Mouse (Mus musculus) spleen, adult 18-20 months (tissue): ENCODE data around the gene Srsf4.

Source experiments
- DNase-seq, 2 experiments: peaks; one replicate each; pipeline ENCODE4 v3.0.0; 2022; ENCODE audit warnings: mixed read lengths in 2 of 2

The Srsf4 gene

DNA sequence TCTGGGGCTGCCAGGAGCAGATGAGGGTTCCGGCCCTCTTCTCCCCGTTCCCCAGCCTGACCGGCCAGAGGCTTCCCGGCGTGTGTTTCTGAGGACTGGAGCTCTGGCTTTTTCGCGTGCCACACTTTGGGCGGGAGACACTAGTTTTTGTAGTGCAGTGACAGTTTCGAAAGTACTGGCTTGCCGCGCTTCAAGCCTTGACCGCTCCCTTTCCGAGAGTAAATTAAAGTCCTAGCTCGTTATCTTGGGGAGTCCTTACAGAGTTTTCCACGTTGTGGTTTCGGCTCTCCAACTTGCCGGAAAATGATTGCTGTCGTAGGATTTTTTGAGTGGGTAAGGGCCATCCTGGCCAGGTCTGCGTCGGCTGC, 736 bp downstream of the Srsf4 start:
- no peak for DNase-seq

DNA sequence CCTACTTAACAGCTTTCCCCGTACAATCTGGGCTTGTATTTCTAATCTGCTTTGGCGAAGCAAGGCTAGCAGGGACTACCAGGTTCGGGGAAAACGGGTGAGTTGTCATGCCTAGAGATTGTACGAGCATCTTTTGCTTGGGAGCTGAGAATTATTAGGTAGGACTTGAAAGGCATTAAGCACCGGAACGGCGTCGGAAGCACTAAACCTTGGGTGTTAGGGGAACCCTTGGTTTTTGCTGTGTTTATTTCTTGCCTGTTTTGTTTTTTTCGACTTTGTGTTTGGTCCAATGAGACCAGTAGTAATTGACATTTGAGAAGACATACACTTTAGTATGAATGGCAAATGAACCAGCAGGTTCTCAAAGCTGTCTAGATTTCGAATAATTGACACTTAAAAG, 1.1 kb downstream of the Srsf4 start:
- no peak for DNase-seq

DNA sequence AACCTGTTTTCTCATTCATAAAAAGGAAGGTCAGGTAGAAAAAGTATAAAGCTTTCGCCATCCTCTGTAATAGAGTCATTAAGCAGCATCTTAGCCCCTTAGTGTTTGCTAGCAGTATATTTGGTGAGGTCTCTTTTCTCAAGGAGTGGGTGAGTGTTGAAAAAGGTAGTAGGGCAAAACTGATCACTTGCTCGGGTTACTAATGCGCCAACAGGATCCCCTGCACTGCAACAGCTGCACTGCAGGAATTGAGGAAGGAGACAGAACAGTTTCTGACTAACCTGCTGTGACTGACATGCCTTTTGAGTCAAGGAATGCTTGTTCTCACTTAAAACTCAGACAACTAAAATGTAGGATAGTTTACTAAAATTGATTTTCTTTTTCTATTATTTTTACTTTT, 1.8 kb downstream of the Srsf4 start:
- no peak for DNase-seq

DNA sequence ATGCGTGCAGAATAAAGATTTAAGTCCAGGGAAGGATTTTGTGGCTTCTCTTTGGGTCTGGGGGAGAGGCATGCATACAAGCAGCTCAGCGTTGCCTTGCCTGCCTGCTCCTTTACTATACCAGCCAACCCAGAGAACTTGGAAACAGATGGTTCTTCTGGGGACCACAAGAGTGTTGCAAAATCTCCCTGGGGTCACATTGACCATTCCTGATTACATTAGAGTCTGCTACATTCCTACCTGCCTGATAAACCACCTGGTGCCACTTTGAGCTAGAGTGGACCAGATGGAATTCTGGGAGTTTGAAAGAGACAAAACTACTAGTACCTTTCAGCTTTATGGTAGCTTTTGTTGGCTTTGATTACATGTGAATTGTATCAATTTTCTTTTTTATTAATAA, 3.4 kb downstream of the Srsf4 start:
- no peak for DNase-seq

DNA sequence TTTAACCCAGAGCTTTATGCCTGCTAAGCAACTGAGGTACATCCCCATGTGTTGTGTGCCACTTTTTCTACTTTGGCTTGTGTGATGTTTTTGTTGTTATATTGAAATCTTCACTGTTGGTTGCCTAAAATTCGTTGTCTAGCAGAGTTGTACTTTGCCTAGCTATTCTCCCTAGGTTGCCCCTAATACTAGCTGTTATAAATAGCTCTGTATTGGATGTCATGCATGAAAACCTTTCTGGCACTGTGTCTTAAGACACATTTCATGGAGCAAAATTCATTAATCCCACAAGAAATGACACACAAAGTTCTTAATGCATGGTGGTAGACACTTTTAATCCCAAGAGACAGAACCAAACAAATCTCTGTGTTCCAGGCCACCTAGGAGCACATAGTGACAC, 6.3 kb downstream of the Srsf4 start:
- DNase-seq, result no peak

DNA sequence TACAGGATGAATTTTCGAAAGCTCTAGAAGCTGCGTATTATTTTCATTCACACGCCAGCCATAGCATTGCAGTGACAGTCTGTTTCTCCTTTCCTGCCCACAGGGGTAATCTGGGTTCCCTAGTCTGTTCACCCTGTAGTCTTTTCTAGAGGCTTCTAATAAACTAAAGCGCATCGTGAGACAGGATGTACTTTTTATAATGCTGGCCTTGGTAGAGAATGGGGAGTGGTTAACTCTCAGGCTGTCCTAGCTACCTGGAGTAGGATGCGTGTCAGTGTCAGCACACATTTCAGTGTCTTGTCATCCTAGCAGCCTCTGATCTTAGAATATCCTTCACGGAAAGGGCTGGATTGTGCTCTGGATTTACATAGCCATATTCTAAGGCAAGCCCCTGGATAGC, 7.9 kb downstream of the Srsf4 start:
- DNase-seq, result no peak

DNA sequence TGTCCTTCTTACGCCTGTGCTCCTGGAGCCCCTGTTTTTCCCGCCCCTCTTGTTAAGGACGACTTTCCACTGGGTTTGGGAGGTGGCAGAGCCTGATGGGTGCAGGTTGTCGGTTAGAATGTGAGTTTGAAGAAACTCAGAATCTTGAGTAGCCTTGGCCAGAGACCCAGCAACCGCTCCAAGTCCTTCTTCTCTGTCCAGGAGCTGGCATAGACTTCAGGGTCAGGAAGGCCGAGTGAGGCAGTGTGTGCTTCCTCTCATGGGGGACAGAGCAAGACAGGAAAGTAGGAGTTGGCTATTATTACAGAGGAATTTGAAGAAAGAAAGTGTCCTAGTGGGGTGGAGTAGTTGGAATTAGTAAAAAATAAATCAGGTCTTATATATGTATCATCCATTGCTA, 10.2 kb downstream of the Srsf4 start:
- no peak for DNase-seq

DNA sequence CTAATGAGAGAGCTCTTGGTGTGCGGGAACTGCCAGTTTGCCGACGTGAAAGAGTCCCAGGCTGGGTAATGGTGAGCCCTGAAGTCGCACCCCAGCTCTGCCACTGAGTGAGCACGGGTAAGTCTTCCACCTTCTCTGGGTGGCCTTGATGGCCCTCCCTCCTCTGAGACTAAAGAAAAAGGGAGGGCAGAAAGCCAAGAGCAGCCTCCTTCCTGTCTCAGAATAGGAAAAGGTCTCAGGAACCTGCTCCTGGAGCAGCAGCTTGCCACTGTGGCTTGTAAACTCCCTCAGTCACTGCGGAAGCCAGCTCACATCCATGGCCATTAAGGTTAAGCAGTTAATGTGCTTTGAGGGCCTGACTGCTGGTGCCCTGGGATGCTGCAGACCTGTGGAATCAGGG, 12.0 kb downstream of the Srsf4 start:
- DNase-seq, result no peak

DNA sequence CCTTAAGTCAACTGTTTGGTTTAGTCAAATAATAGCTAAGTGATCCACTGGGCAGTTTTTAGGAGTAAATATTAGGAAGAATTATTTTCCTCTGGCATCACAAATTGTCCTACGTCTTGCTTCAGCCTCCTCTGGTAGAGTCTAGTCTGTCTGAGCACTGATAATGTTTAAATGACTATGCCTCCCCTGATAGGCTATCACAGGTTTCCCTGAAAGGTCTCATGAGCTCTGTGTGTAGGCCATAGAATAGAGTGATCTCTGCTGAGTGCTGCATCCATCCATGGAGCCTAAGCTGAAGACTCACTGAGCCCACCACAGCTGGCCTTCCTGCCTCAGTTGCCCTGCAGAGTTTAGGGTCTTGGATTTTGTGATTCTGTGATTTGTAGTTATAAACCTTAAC, 15.1 kb downstream of the Srsf4 start:
- DNase-seq, result no peak

DNA sequence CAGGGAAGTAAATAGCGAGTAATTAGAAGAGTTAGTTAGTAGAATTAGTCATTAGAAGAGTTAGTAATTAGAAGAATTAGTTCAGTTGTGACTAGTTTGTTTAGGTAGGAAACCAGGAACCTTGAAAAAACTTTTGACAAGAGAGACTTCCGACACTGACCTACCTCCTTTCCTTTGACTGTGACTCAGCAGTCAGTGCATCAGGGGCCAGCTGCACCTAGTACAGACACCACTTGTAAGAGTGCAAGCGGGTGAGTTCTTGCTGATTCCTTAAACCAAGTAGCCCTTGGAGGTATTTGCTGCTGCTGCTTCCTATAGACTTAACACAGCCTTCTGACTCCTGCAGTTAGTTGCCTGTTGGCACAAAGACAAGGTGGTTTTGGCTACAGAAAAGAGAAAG, 17.3 kb downstream of the Srsf4 start:
- no peak for DNase-seq

DNA sequence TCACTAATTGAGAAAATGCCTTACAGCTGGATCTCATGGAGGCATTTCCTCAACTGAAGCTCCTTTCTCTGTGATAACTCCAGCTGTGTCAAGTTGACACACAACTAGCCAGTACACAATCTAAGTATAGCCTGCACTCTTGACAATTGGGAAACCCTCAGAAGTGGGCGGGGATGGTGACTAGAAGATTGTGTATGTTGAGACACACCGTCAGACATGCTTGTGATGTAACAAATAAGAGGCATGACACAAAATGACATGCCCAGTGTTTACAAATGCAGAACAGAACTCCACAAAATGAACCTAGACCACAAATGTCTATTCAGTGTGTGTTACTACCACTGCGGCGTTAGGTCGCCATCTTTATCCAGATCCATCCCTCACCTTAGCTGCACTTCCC, 23.7 kb downstream of the Srsf4 start:
- DNase-seq, result no peak

DNA sequence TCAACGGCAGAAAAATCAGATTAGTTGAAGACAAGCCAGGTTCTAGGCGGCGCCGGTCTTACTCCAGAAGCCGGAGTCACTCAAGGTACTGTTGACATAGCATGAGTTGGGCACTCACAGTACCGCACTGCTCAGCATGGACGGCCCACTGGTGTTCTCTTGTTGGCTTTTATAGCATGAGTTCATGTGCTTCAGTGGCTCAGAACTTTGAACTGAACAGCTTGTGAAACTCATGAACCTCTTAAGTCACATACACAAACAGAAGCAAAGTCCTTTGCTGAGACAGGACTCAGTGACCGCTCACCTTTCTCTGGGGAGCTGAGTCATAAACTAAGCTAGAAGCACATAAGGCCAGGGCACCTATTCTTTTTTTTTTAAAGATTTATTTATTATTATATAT, 24.4 kb downstream of the Srsf4 start:
- DNase-seq, result no peak

DNA sequence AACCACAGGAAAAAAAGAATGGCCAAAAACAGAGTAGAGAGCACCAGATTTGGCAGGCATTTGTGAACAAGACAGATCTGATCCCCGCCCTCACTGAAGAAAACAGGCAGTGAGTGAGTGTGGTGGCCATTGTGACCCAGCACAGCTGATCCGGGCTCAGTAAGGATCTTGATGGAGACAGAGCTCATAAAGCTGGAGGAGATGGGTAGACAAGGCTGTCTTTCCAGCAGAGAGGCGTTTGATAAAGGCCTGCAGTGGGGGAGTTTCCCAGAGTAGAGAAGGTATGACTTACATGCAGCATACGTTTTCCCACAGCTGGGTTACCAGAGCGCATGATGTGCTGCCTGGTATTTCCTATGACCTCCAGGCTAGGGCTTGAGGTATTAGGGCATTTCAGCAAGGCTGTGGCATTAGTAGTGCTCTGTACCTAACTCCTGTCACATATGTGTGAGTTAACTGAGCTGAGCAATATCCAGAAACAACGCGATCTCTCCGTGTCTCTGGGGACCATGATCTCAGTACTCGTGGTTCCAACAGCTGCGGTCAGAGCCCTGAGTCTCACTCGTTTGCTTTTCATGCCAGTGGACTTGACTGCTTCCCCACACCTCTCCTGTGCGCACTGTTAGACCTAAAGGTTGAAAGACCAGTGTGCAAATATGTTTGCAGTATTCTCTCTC, 25.2 kb downstream of the Srsf4 start:
- DNase-seq, result no peak

DNA sequence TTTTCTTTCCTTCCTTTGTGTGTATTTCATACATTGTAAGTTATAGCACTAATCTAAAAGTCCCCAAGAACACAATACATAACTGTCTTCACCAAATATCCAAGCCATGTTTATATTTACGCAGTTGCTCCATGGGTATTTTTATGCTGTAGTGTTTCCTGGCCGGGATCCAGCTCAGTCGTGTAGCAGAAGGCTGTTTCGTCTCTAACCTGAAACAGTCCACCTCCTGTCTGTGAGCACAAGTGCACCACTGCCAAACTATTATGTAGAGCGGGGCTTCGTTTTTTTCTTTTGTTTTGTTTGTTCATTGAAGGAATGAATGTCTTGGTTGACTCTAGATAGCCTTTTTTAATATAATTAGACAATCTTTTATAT, 25.8 kb downstream of the Srsf4 start:
- DNase-seq, result no peak

DNA sequence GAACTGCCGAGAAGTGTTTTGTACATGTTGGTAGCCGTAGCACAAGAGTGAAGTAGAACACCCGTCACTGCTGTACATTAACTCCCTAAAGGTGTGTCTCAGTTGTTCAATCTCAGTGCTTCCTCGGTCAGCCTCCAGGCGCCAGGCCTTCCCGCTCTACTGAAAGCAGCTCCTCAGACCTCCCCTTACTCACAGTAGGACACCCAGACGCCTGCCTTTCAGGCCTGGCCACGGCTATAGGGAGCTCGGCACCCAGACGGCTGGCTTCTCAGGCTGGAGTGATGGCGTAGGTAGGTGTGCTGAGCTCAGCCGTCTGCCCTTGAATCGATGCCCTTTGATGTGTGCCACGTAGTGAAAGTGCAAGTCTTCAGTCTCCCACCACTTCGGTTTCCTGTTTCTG, 27.7 kb downstream of the Srsf4 start:
- no peak for DNase-seq

DNA sequence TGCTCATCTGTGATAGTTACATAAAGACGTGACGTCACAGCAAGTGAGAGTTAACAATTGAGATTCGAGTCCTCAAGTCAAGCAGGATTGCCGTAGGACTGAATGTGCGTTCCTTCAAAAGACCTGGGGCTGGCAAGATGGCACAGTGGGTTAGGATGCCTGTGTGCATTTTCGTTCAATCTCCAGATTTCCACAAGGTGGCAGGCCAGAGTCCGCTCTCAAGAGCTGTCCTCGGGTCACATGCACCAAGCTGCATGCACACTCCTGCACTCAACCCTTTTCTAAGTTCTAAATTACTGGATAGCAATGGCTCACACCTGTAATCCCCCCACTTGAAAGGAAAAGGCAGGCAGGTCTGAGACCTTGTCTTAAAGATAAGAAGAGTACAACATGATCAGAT, 31.1 kb downstream of the Srsf4 start:
- peak in 1 of 2 experiments; percentile 34 for DNase-seq

DNA sequence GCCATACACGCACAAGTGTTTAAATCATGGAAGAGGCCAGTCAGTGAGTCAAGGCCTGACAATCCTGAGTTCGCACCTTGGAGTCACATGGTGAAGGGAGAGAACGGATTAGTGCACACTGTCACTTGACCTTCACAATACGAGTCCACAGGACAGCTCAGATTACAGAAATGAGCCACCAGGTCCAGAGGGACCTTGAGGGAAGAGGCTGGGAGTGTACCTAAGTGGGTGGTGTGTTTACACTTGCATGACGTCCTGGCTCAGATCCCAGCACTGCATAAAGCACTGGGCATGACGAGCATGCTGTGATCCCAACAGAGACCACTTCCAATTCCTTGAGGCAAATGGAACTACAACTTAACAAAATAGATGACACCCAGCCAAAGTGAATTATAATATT, 33.0 kb downstream of the Srsf4 start:
- no peak for DNase-seq

DNA sequence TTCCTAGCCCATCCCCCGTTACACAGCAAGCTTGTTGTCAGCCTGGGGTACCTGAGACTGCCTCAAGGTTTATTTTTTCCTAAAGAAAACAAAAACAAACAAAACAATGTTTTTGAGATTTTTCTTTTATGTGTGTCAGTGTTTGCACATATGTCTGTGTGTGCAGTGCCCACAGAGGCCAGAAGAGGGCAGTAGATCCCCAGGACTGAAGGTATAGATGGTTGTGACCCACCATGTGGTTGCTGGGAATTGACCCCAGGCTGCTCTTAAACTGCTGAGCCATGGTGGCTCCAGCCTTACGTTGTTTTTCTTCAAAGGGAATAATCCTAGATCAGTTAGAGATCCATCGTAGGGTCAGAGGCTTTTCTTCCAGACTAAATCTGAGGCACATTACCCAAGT, 34.5 kb downstream of the Srsf4 start:
- no peak for DNase-seq

DNA sequence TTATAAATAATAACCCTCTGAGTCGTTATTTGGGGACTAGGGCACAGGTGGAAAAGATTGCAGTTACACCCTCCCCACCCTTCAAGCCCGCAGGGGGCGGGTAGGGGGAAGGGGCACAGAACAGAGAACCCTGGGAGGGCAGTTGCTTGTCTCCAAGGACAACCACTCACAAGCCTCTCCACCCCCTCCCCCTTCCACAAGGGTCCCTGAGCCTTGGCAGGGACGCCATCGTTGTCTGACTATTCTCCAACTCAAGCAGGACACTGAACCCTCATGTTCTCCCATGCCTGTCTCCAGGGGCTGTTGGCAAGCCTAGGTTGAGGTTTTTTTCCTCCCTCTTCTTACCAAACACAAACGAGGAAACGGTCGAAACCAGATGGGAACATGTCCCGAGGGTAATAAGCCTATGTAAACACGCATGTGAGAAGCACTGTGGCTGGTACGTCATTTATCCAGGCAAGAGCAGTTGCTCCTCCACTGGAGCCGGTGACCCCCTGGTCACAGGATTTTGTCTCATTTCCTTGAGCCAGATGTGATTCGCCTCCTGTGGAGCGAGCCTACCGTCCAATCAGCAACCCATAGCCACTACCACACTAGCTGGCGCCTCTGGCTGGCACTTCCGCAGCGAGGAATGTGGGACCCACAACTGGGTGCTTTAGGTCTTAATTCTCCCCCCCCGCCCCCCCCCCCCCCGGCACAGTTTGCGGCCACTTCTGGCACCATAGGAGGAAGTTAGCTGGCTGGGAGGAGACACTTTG, 37.0 kb downstream of the Srsf4 start:
- no peak for DNase-seq

DNA sequence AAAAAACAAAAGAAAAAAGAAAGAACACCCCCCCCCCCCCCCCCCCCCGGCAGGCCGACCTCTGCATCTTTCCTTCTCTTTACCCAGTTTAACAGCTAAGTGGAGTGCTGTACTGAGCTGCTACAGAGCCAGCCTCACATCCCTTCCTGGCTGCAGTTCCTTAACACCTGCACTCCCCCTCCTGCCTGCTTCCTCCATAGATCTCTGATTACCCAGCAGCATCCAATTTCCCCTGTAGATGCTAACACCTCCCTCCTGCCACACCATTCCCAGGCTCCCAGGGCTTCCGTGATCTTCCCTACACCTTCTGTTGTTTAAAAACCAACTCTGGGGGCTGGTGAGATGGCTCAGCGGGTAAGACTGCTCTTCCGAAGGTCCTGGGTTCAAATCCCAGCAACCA, 38.1 kb downstream of the Srsf4 start:
- DNase-seq, result no peak

DNA sequence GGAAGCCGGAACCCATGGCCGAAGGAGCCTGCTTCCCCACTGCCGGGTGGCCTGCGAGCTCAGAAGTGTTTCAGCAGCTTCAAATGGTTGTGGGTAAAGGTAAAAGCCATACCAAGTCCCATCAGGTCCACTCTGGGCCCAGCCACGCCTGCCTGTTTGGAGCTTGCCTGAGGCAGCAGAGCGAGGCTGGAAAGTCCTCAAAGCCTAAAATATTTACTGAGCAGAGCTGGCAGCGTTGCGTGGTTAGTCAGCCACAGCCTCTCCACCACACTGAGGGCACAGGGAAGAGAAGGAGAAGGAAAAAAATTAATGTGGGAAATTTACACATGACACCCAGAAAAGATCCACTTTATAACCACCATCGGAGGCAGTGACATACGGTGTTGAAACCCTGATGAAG, 40.1 kb downstream of the Srsf4 start:
- no peak for DNase-seq

DNA sequence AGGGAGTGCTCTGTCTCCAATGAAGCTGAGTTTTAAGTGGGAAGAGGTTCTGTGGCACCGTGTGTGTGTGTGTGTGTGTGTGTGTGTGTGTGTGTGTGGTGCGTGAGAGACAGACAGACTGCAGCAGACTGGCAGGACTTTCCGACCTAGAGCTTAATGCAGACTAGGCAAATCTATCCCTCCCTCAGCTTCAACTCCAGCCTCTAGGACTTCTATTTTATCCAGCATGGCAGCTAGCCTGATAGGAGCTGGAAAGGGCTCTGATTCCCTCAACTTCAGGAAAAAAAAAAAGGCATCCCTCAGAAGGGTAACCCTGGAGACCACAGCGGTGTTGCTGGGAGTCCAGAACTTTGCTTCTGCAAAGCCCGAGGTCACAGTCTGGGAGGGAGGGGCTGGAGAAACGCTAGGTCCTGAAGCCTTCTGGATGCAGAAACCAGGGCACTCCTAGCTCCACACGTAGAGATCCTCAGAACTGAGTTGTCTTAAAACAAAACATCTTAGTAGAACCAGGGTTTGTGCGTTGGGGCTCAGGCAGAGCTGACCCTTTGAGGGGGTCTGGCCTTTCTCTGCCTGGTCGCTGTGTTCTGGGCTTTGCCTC, 40.7 kb downstream of the Srsf4 start:
- no peak for DNase-seq

DNA sequence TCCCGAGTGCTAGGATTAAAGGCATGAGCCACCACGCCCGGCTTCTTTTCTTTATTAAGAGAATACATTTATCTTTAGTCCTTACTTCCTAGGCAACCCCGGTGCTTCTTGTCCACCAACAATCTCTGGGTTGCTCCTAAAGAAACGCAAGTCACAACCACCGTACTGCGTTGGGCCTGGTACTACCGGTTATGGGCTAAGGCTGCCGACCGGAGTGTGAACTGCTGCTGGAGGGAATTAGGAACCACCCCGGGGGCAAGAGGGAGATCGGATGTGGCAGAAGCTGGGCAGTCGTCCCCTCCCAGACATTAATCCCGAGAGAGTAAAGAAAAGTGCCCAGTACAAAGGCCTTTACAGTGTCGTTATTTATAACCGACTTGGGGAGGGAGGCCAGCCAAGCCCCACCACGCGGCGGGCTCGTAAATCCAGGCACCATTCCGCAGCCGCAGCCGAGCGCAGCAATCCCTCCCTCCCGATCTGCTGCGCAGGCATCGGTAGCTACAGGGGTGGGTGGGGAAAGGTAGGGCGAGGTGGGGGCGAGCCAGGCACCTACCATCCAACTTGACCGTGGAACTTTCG, 41.6 kb downstream of the Srsf4 start:
- no peak for DNase-seq

DNA sequence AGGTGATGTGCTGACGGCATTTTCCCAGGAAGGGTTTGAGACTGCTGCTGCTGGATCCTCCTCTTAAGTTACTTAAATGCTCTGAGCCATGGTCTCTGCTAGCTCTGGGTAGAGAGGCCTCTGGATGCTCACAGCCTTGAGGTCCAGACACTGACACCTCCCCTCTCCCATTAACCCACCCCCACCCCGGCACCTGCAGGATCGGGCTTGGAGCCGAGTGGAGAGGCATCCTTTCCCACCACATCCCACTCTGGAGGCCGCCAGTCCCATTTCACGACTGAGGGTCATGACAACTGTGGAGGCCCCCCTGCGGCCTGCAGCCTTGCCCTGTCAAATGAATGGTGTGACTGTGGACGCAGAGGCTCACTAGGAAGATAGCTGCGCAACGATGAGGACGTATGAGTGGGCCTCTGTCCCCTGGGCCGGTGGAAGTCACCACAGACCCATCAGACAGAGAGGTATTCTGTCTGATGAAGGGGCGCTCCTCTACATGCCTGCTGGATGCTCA, 42.5 kb downstream of the Srsf4 start:
- no peak for DNase-seq
